Mouse (Mus musculus) left cerebral cortex, adult 2 months (tissue): Measurements from ENCODE around the gene Gpr171. TPM values are rescaled to one million over a fixed set of nuclear protein-coding genes. Genes with fewer than 3 reads are reported as not detected.
"Not testable (repeated sequence)": the region's sequence is repeated elsewhere in the genome, so short reads cannot be mapped to it uniquely, and the experiment has no call there.

Experiments
- DNase-seq, 2 experiments: peaks; one replicate each; pipeline ENCODE4 v3.0.0; 2021 to 2022; ENCODE audit warnings: low spot score in 2 of 2, mixed read lengths in 1 of 2; ENCODE audit errors: extremely low spot score in 1 of 2
- H3K27ac ChIP-seq: fragments of 200-600 bp; 2 replicates; pipeline ENCODE4 v1.8.1; 2022
- H3K4me3 ChIP-seq: fragments of 200-600 bp; 2 replicates; pipeline ENCODE4 v1.8.1; 2022
- CTCF ChIP-seq: fragments of 200-600 bp; IDR thresholded peaks from 2 replicates; pipeline ENCODE4 v1.8.1; 2022; ENCODE audit warnings: antibody characterized with exemption, mild to moderate bottlenecking, moderate library complexity
- intact Hi-C: fragments of 180-260 bp; cut with DNase I; formaldehyde crosslinking; loops from one replicate; pipeline ENCODE4 v1.15.1; 2025
- long read RNA-seq, 2 experiments: library from polyadenylated mRNA; stranded (forward); transcript quantifications; one replicate each; pipeline ENCODE4 v2.0.0; 2021; ENCODE audit warnings: borderline mapping rate in 2 of 2
- total RNA-seq, 2 experiments: library from RNA; stranded (reverse); gene quantifications; 2 replicates each; pipeline ENCODE4 v1.2.3; 2021

The Gpr171 gene
- not detected for total RNA-seq
- long read RNA-seq, experiment 1: 0 reads
- long read RNA-seq, experiment 2: 0 reads

- TF ChIP-seq CTCF: no peak
- no peak within 1 kb of the TSS for H3K4me3 ChIP-seq
- no peak within 1 kb of the TSS for H3K27ac ChIP-seq
- intact Hi-C loops: no loop called here
- no peak for DNase-seq
These were observed at the start of gene Gpr171 for GRCm38 (mm10) chr3:59101218-59101986. Gpr171 (minus strand) TSS chr3:59101821.

DNA sequence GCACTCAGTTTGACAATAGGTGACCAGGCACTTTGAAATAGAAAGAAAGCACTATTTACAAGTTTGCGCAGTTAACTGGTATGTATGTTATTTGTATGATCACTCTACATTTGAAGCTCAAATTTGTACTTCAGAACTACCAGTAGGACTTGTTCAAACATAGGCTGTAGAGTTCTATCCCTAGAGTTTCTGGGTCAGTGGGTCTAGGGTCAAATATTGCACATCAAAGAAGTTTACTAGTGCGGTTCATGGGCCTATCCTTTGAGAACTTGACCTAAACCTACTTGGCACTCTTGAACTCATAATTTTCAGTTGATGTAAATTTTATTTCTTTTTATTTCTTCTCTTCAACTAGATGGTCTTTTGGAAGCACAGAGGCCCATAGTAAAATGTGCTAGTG lies 49.0 kb upstream of the Gpr171 start:
- intact Hi-C loops: no loop called here
- no peak for DNase-seq
- Histone ChIP-seq H3K4me3 (no peak overlapping the region), H3K27ac (no peak overlapping the region)
- TF ChIP-seq CTCF: no peak

DNA sequence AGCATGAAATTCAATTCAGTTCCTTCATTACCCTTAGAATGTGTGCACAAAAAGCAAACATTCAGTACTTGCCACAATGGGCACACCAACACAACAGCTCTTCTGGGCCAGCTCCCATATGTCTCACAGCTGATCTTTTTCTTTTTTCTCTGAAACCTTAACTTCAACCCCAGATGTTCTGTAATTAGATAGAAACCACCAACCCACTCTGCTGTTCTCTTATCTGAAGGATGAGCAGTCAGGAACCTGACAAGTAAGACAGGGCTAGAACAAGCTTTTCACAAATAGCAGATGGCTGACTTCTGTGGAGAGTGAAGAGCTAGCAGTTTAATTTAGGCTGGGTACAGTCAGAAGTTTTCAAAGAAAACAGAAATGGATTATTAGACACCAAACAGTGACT lies 48.0 kb upstream of the Gpr171 start:
- H3K27ac ChIP-seq: no peak overlapping the region
- no peak overlapping the region for H3K4me3 ChIP-seq
- no peak for TF ChIP-seq CTCF
- intact Hi-C loops: no loop called here
- DNase-seq: no peak

- DNase-seq: no peak
- Histone ChIP-seq H3K4me3 (no peak overlapping the region), H3K27ac (no peak overlapping the region)
- TF ChIP-seq CTCF: no peak
- intact Hi-C loops: no loop called here
These were observed 43.6 kb upstream of the Gpr171 start for GRCm38 (mm10) chr3:59145194-59145593.

DNA sequence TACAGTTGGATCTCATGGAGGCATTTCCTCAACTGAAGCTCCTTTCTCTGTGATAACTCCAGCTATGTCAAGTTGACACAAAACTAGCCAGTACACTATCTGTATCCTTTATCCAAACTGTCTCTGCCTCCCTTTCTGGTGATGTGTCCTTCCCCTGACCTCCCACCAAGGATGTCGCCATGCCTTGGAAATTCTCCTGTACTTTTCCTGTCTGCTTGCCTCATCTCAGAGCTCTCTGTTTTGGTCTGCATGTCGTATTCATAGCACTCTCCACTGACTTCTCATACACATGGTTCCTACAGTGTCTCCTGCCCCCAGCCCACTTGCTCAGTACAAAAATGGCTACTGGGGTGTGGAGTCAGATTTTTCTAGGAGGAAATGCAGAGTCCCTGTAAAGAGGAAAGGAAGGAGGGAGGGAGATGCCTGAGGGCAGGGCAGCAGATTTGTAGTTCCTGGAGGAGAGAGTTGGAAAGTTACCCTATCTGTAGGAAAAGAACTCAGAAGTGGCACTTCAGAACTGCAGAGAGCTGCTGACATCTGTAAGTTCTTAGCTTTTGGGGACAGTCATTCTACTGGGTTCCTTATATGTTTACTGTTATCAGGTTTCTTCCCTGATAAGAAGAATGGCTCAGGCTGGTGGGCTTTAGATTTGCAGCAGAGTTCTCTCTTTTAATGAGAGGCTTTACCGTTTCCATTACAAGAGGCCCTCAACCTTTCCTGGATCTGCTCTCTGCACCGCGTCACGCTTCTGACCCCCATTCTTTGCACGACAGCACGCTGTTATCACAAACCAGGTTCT lies 40.1 kb upstream of the Gpr171 start:
- no peak for TF ChIP-seq CTCF
- Histone ChIP-seq H3K4me3 (no peak overlapping the region), H3K27ac (no peak overlapping the region)
- intact Hi-C loops: no loop called here
- DNase-seq: no peak

GRCm38 (mm10) chr3:59140941-59141340 lies 39.3 kb upstream of the Gpr171 start:
- intact Hi-C loops, DNase-seq, H3K4me3 ChIP-seq, H3K27ac ChIP-seq: not testable (repeated sequence)

- TF ChIP-seq CTCF: no peak
- intact Hi-C loops: no loop called here
- H3K4me3 ChIP-seq: no peak overlapping the region
- no peak overlapping the region for H3K27ac ChIP-seq
- no peak for DNase-seq
These were observed 38.5 kb upstream of the Gpr171 start for GRCm38 (mm10) chr3:59140115-59140514.

DNA sequence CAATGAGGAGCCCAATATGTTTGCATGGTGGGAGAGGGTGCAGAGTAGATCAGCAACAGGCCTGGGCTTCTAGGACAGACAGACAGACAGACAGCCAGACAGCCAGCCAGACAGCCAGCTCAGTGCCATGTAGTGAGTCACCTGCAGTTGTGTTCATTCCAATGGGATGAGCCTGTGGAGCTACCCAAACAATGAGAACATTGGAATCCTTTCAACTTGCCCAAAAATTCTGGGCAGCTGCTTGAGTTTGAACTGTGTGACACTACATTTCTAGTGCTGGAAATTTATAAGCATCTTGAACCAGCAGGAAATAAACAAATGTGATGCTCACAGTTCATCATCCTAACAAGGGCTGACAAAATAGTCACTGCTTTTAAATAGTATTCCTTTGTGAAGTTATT lies 38.0 kb upstream of the Gpr171 start:
- DNase-seq: no peak
- Histone ChIP-seq H3K27ac (no peak overlapping the region), H3K4me3 (no peak overlapping the region)
- intact Hi-C loops: no loop called here
- no peak for TF ChIP-seq CTCF

- no peak overlapping the region for H3K4me3 ChIP-seq
- no peak overlapping the region for H3K27ac ChIP-seq
- intact Hi-C loops: no loop called here
- no peak for TF ChIP-seq CTCF
- DNase-seq: no peak
These were observed 37.4 kb upstream of the Gpr171 start for GRCm38 (mm10) chr3:59138946-59139468.

- no peak for TF ChIP-seq CTCF
- peak overlapping the region; percentile 7; the same call in 1 of the 2 replicates for H3K27ac ChIP-seq
- no peak for DNase-seq
- intact Hi-C loops: no loop called here
- no peak overlapping the region for H3K4me3 ChIP-seq
These were observed 34.5 kb upstream of the Gpr171 start for GRCm38 (mm10) chr3:59135911-59136653.

DNA sequence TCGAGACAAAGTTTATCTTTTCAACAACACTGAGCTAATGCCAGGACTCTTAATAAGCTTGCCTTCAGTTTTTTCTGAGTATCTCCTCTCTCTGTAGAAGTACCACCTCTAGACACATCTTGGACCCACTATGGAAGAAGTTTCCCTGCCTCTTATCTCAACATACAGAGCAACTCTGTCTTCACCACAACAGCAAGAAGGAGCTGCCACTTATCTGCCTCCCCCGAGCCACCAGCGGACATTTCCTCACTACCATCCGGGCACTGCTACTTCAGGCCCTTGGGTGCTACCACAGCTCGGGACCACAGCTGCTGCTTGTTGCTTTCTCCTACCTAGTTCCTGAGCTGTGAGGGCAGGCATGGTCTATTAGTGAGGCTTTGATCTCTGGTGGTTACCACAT lies 31.6 kb upstream of the Gpr171 start:
- no peak for TF ChIP-seq CTCF
- Histone ChIP-seq H3K27ac (no peak overlapping the region), H3K4me3 (no peak overlapping the region)
- intact Hi-C loops: no loop called here
- DNase-seq: no peak

GRCm38 (mm10) chr3:59131966-59132365 lies 30.3 kb upstream of the Gpr171 start:
- intact Hi-C loops: no loop called here
- TF ChIP-seq CTCF: no peak
- no peak overlapping the region for H3K4me3 ChIP-seq
- H3K27ac ChIP-seq: no peak overlapping the region
- DNase-seq: no peak
